Mouse (Mus musculus) ES-E14 (cell line): Measurements from ENCODE around the gene Gga2. TPM values are rescaled to one million over a fixed set of nuclear protein-coding genes. Genes with fewer than 3 reads are reported as not detected.

Experiments used
- DNase-seq: peaks from one replicate; pipeline ENCODE4 v3.0.0-alpha.2; 2013; ENCODE audit warnings: low read depth, low spot score
- H3K27ac ChIP-seq: 2 replicates; pipeline ENCODE4 v1.5.1; 2012; ENCODE audit warnings: low read depth, mild to moderate bottlenecking, low read length, moderate library complexity, mixed read lengths; ENCODE audit not compliant: poor library complexity, insufficient read depth, severe bottlenecking
- H3K36me3 ChIP-seq: 2 replicates; pipeline ENCODE4 v1.6.1; 2012; ENCODE audit warnings: mild to moderate bottlenecking, low read length, moderate library complexity, mixed read lengths; ENCODE audit not compliant: control insufficient read depth, poor library complexity, insufficient read depth, severe bottlenecking
- H3K4me1 ChIP-seq, 2 experiments: fragments of 150-350 bp in 1 of 2; sonication (generic) in 1 of 2; 2 replicates each; pipeline ENCODE4 v1.6.1; 2012; ENCODE audit warnings: low read length in 2 of 2, mild to moderate bottlenecking in 1 of 2, mixed read lengths in 1 of 2; ENCODE audit not compliant: control insufficient read depth in 2 of 2, insufficient read depth in 2 of 2, poor library complexity in 1 of 2
- H3K4me3 ChIP-seq, 2 experiments: fragments of 150-350 bp in 1 of 2; sonication (generic) in 1 of 2; 2 replicates each; pipeline ENCODE4 v1.5.1; 2012; ENCODE audit warnings: low read length in 2 of 2, low read depth in 1 of 2, mild to moderate bottlenecking in 1 of 2, mixed read lengths in 1 of 2; ENCODE audit not compliant: insufficient read depth in 1 of 2, poor library complexity in 1 of 2, severe bottlenecking in 1 of 2
- H3K9ac ChIP-seq: 2 replicates; pipeline ENCODE4 v1.6.1; 2012; ENCODE audit warnings: low read depth, mild to moderate bottlenecking, low read length, mixed read lengths; ENCODE audit not compliant: poor library complexity, insufficient read depth, severe bottlenecking
- H3K9me3 ChIP-seq: fragments of 150-350 bp; sonication (generic); 2 replicates; pipeline ENCODE4 v1.6.1; 2012; ENCODE audit warnings: low read depth, mild to moderate bottlenecking, low read length; ENCODE audit not compliant: control insufficient read depth, insufficient read depth
- CHD2 ChIP-seq: IDR thresholded peaks from 2 replicates; pipeline ENCODE4 v1.6.1; 2014; ENCODE audit warnings: mild to moderate bottlenecking, low read depth, low read length, inconsistent platforms
- HCFC1 ChIP-seq: IDR thresholded peaks from 2 replicates; pipeline ENCODE4 v1.6.1; 2012; ENCODE audit warnings: low read length, inconsistent platforms, borderline replicate concordance; ENCODE audit not compliant: insufficient read depth
- MAFK ChIP-seq: IDR thresholded peaks from 2 replicates; pipeline ENCODE4 v1.6.1; 2014; ENCODE audit warnings: mild to moderate bottlenecking, low read depth, low read length, inconsistent platforms; ENCODE audit not compliant: insufficient read depth
- ZC3H11A ChIP-seq: IDR thresholded peaks from 2 replicates; pipeline ENCODE4 v1.6.1; 2012; ENCODE audit warnings: low read depth, mild to moderate bottlenecking, inconsistent platforms, low read length, borderline replicate concordance
- ZNF384 ChIP-seq: IDR thresholded peaks from 2 replicates; pipeline ENCODE4 v1.6.1; 2012; ENCODE audit warnings: low read depth, low read length, inconsistent platforms
- in situ Hi-C, 2 experiments: fragments of 600-800 bp; cut with MboI; formaldehyde crosslinking; loops; one replicate each; pipeline ENCODE4 v1.15.1; 2025; ENCODE audit warnings: low sequenced_read_pairs in 2 of 2, inconsistent platforms in 1 of 2; ENCODE audit not compliant: unreplicated experiment in 2 of 2
- total RNA-seq: library from RNA; depleted of rRNA; stranded (reverse); fragments of 300-350 nt; gene quantifications from 2 replicates; pipeline ENCODE4 v1.2.3, GENCODE M21; 2012

Gga2 gene
- total RNA-seq, 1 experiment, result 68.5 TPM

- no peak overlapping the region for H3K27ac ChIP-seq
- in situ Hi-C loops, result no loop called here
- no peak overlapping the region for H3K4me3 ChIP-seq
- H3K36me3 ChIP-seq, result peaks cover 13% of the 10 kb centered on the region; the same call in 1 of the 2 replicates
- no peak for TF ChIP-seq MAFK
- TF ChIP-seq CHD2, result no peak
- TF ChIP-seq ZC3H11A, result no peak
- TF ChIP-seq HCFC1, result no peak
- TF ChIP-seq ZNF384, result no peak
- DNase-seq, result no peak
- H3K4me1 ChIP-seq, result no peaks in the 10 kb centered on the region
- no peaks in the 10 kb centered on the region for H3K9me3 ChIP-seq
- no peak overlapping the region for H3K9ac ChIP-seq
Measured at GRCm38 (mm10) chr7:121941016-121941415, 80.0 kb downstream of the Gga2 start.

- no peak overlapping the region for H3K27ac ChIP-seq
- H3K36me3 ChIP-seq, result peaks cover 19% of the 10 kb centered on the region; the same call in 1 of the 2 replicates
- in situ Hi-C loops, result no loop called here
- no peak overlapping the region for H3K4me3 ChIP-seq
- TF ChIP-seq HCFC1 (no peak), ZNF384 (no peak), CHD2 (no peak), MAFK (no peak), ZC3H11A (no peak)
- H3K9me3 ChIP-seq, result no peaks in the 10 kb centered on the region
- no peaks in the 10 kb centered on the region for H3K4me1 ChIP-seq
- no peak for DNase-seq
- H3K9ac ChIP-seq, result no peak overlapping the region
Measured at GRCm38 (mm10) chr7:121939729-121940128, 81.3 kb downstream of the Gga2 start.

- TF ChIP-seq ZNF384, result no peak
- no peak for TF ChIP-seq MAFK
- no peak for TF ChIP-seq ZC3H11A
- TF ChIP-seq CHD2, result no peak
- TF ChIP-seq HCFC1, result no peak
- H3K4me3 ChIP-seq, result no peak overlapping the region
- in situ Hi-C loops, result no loop called here
- H3K9me3 ChIP-seq, result no peaks in the 10 kb centered on the region
- no peak overlapping the region for H3K9ac ChIP-seq
- no peaks in the 10 kb centered on the region for H3K4me1 ChIP-seq
- DNase-seq, result no peak
- H3K36me3 ChIP-seq, result peaks cover 19% of the 10 kb centered on the region; the same call in 1 of the 2 replicates
- H3K27ac ChIP-seq, result no peak overlapping the region
Measured at GRCm38 (mm10) chr7:121939244-121939643, 81.8 kb downstream of the Gga2 start.

DNA sequence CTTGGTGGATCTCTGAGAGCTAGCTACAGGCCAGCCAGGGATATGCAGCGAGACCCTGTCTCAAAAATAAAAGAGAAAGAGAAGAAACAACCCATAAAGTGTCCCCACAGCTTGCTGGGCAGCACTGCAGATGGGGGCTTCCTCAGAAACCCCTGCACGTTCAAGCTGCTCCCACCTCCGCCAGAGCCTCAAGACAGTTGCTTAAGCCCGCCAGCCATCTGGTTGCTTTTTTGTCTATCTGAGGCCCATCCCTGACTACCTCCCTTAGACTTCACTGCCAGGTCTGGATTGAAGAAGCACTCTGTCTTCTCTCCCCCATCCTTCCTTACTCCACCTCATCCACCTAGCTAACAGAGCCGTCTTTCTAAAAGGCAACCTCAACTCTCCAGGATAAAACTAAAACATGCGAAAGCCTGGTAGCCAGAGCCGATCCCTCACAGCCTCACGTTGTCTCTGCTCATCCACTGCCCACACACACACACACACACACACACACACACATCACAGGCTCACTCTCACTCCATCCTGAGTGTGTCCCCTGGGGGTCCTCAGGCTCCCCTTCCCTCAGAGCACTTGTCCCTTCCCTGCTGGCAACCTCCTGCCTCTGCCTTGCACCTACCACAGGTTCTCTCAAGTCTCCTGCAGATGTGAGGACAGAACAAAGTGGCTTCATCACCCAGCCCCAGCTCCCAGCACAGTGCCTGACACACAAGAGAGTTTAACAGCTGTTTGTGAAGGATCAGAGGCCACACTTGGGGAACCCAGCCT, 82.7 kb downstream of the Gga2 start:
- TF ChIP-seq ZNF384 (no peak), ZC3H11A (no peak)
- H3K9me3 ChIP-seq, result no peaks in the 10 kb centered on the region
- no peaks in the 10 kb centered on the region for H3K4me1 ChIP-seq
- H3K9ac ChIP-seq, result no peak overlapping the region
- in situ Hi-C loops, result no loop called here
- no peak overlapping the region for H3K4me3 ChIP-seq
- DNase-seq, result no peak
- no peak overlapping the region for H3K27ac ChIP-seq
- peaks cover 14% of the 10 kb centered on the region; the same call in 1 of the 2 replicates for H3K36me3 ChIP-seq
